Mouse (Mus musculus): ENCODE measurements around the gene Oas2.

DNA sequence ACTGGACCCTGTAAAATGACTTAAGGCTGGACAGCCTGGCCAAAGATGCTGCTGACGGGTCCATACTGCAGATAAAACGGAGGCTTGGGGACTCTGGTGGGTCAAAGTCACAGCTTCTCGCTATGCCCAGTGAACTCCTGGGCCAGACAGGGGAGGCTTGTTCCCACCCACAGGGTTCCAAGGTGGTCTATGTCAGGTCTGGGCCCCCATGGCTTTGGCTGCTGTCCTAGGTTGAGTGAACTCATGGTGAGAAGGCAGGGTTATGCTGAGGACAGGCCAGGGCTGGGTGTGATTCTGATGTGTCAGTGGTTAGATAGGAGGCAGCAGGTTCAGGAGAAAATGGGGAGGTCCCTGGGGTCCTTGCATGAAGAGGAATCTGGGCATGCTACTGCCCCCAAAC, 46.0 kb downstream of the Oas2 start:
- TF ChIP-seq GATA1 (IDR thresholded peaks at IDR 0.05; ENCODE audit: low read length) (no peak), TAL1 (IDR thresholded peaks at IDR 0.05; ENCODE audit: low read length) (no peak)

Measured in erythroblast, embryonic 14.5 days (primary cell).